Comparison of ENCODE assay signal across 8 mouse cellular contexts in genomic region chr11:32216851-32217250, GRCm38 (mm10). TPM values are rescaled to one million over a fixed set of nuclear protein-coding genes. Genes with fewer than 3 reads are reported as not detected.
DNase-seq lines count a peak whose midpoint lies in the region; ATAC-seq lines count a peak whose summit lies in the region.

No protein-coding gene starts in this region.

- H3K27me3 ChIP-seq in embryonic facial prominence, embryonic 10.5 days (replicated peaks; ENCODE audit: low read depth, poor library complexity, severe bottlenecking): no peaks in the 10 kb centered on the region
- peaks cover 16% of the 10 kb centered on the region for H3K27me3 ChIP-seq in hindbrain, embryonic 13.5 days
- H3K27me3 ChIP-seq in liver, embryonic 15.5 days: peaks cover 44% of the 10 kb centered on the region

- ATAC-seq in hindbrain, embryonic 13.5 days (ENCODE audit: low FRiP score): peak; percentile 43; the same call in 1 of the 2 replicates
- no peak for ATAC-seq in liver, embryonic 15.5 days (ENCODE audit: insufficient read depth)
- ATAC-seq in neutrophil, adult 5-6 weeks (ENCODE audit: extremely low read depth, insufficient number of reproducible peaks, low FRiP score, poor library complexity, severe bottlenecking): peak; percentile 68

- H3K4me2 ChIP-seq in hindbrain, embryonic 13.5 days: no peak overlapping the region
- 0 out of 2 replicates have a peak overlapping the region, but pooled peaks have one; percentile 17 for H3K4me2 ChIP-seq in liver, embryonic 15.5 days

- peak; percentile 61 for DNase-seq in urinary bladder, postnatal 25 days (ENCODE audit: low spot score)
- DNase-seq in urinary bladder, adult 2 months (ENCODE audit: low spot score): no peak
- DNase-seq in adrenal gland, postnatal 25 days: peak; percentile 73
- peak; percentile 79 for DNase-seq in embryonic facial prominence, embryonic 10.5 days (ENCODE audit: low spot score)
- no peak for DNase-seq in frontal cortex, postnatal 10 days (ENCODE audit: low spot score in 2 of 2)

- peaks cover 42% of the 10 kb centered on the region for H3K4me1 ChIP-seq in embryonic facial prominence, embryonic 10.5 days
- H3K4me1 ChIP-seq in hindbrain, embryonic 13.5 days (replicated peaks): peaks cover 30% of the 10 kb centered on the region
- H3K4me1 ChIP-seq in liver, embryonic 15.5 days (replicated peaks): peaks cover 23% of the 10 kb centered on the region

- no peak overlapping the region for H3K4me3 ChIP-seq in embryonic facial prominence, embryonic 10.5 days
- H3K4me3 ChIP-seq in hindbrain, embryonic 13.5 days: no peak overlapping the region
- no peak overlapping the region for H3K4me3 ChIP-seq in liver, embryonic 15.5 days (replicated peaks)

- H3K27ac ChIP-seq in embryonic facial prominence, embryonic 10.5 days (replicated peaks): no peak overlapping the region
- H3K27ac ChIP-seq in hindbrain, embryonic 13.5 days: no peak overlapping the region
- H3K27ac ChIP-seq in liver, embryonic 15.5 days (replicated peaks): no peak overlapping the region

- H3K9me3 ChIP-seq in embryonic facial prominence, embryonic 10.5 days: no peaks in the 10 kb centered on the region
- H3K9me3 ChIP-seq in hindbrain, embryonic 13.5 days: no peaks in the 10 kb centered on the region
- no peaks in the 10 kb centered on the region for H3K9me3 ChIP-seq in liver, embryonic 15.5 days (replicated peaks)

- no peak overlapping the region for H3K9ac ChIP-seq in hindbrain, embryonic 13.5 days
- H3K9ac ChIP-seq in liver, embryonic 15.5 days: 0 out of 2 replicates have a peak overlapping the region, but pooled peaks have one; percentile 6

- H3K36me3 ChIP-seq in embryonic facial prominence, embryonic 10.5 days (replicated peaks): peaks cover 48% of the 10 kb centered on the region
- peaks cover 16% of the 10 kb centered on the region for H3K36me3 ChIP-seq in hindbrain, embryonic 13.5 days
- no peaks in the 10 kb centered on the region; the same call in 1 of the 2 replicates for H3K36me3 ChIP-seq in liver, embryonic 15.5 days (replicated peaks)

- 22% methylated on average over 8 of the region's 8 CpGs for WGBS in embryonic facial prominence, embryonic 10.5 days
- WGBS in hindbrain, embryonic 13.5 days: 23% methylated on average over 8 of the region's 8 CpGs
- WGBS in liver, embryonic 15.5 days (ENCODE audit: insufficient replicate concordance): 17% methylated on average over 8 of the region's 8 CpGs

RNA-seq across cellular contexts. Expression of gene Rhbdf1, which starts 5.2 kb away (rescaled TPM):
- polyA plus RNA-seq in urinary bladder, adult 2 months (2012; rRNA removed): 74.1 and 87.8 TPM in 2 replicates
- total RNA-seq in adrenal gland, postnatal 25 days (2021): 27.6 and 27.9 TPM in 2 replicates
- 32.2 and 33.1 TPM in 2 replicates for polyA plus RNA-seq in embryonic facial prominence, embryonic 10.5 days (2016; fragmentation: Nextera tagmentation; extraction: Ambion mirVana)
- polyA plus RNA-seq in hindbrain, embryonic 13.5 days (2015; fragmentation: Nextera tagmentation; extraction: Ambion mirVana): 21.0 and 24.1 TPM in 2 replicates
- 5.1 and 8.0 TPM in 2 replicates for polyA plus RNA-seq in liver, embryonic 15.5 days (2015; fragmentation: Nextera tagmentation; extraction: Ambion mirVana)
- total RNA-seq in neutrophil, adult 5-6 weeks (2017): 3.6 and 4.7 TPM in 2 replicates

RNA-seq across cellular contexts. Expression of gene Mpg, which starts 9.5 kb away (rescaled TPM):
- polyA plus RNA-seq in urinary bladder, adult 2 months (2012; rRNA removed): 12.8 and 14.6 TPM in 2 replicates
- total RNA-seq in adrenal gland, postnatal 25 days (2021): 18.5 and 22.9 TPM in 2 replicates
- polyA plus RNA-seq in embryonic facial prominence, embryonic 10.5 days (2016; fragmentation: Nextera tagmentation; extraction: Ambion mirVana): 31.3 and 33.2 TPM in 2 replicates
- 35.6 and 38.7 TPM in 2 replicates for polyA plus RNA-seq in hindbrain, embryonic 13.5 days (2015; fragmentation: Nextera tagmentation; extraction: Ambion mirVana)
- 18.3 and 19.6 TPM in 2 replicates for polyA plus RNA-seq in liver, embryonic 15.5 days (2015; fragmentation: Nextera tagmentation; extraction: Ambion mirVana)
- 14.1 and 15.0 TPM in 2 replicates for total RNA-seq in neutrophil, adult 5-6 weeks (2017)

RNA-seq across cellular contexts. Expression of gene Snrnp25, which starts 11.6 kb away (rescaled TPM):
- polyA plus RNA-seq in urinary bladder, adult 2 months (2012; rRNA removed): 28.4 and 31.5 TPM in 2 replicates
- total RNA-seq in adrenal gland, postnatal 25 days (2021): 11.3 and 15.4 TPM in 2 replicates
- 102 and 106 TPM in 2 replicates for polyA plus RNA-seq in embryonic facial prominence, embryonic 10.5 days (2016; fragmentation: Nextera tagmentation; extraction: Ambion mirVana)
- polyA plus RNA-seq in hindbrain, embryonic 13.5 days (2015; fragmentation: Nextera tagmentation; extraction: Ambion mirVana): 43.7 and 46.9 TPM in 2 replicates
- polyA plus RNA-seq in liver, embryonic 15.5 days (2015; fragmentation: Nextera tagmentation; extraction: Ambion mirVana): 68.7 and 70.1 TPM in 2 replicates
- total RNA-seq in neutrophil, adult 5-6 weeks (2017): 13.7 and 25.4 TPM in 2 replicates

RNA-seq across cellular contexts. Expression of gene Il9r, which starts 16.8 kb away (rescaled TPM):
- polyA plus RNA-seq in urinary bladder, adult 2 months (2012; rRNA removed): 0.23 and 0.24 TPM in 2 replicates
- total RNA-seq in adrenal gland, postnatal 25 days (2021): not detected in 2 replicates
- polyA plus RNA-seq in embryonic facial prominence, embryonic 10.5 days (2016; fragmentation: Nextera tagmentation; extraction: Ambion mirVana): 0.05 TPM in 1 of 2 replicates, not detected in the other
- polyA plus RNA-seq in hindbrain, embryonic 13.5 days (2015; fragmentation: Nextera tagmentation; extraction: Ambion mirVana): not detected in 2 replicates
- 0.02 and 0.13 TPM in 2 replicates for polyA plus RNA-seq in liver, embryonic 15.5 days (2015; fragmentation: Nextera tagmentation; extraction: Ambion mirVana)
- total RNA-seq in neutrophil, adult 5-6 weeks (2017): 12.8 and 15.0 TPM in 2 replicates

RNA-seq across cellular contexts. Expression of gene Nprl3, which starts 50.7 kb away (rescaled TPM):
- polyA plus RNA-seq in urinary bladder, adult 2 months (2012; rRNA removed): 61.1 and 70.4 TPM in 2 replicates
- total RNA-seq in adrenal gland, postnatal 25 days (2021): 79.0 and 83.9 TPM in 2 replicates
- polyA plus RNA-seq in embryonic facial prominence, embryonic 10.5 days (2016; fragmentation: Nextera tagmentation; extraction: Ambion mirVana): 45.9 and 47.8 TPM in 2 replicates
- polyA plus RNA-seq in hindbrain, embryonic 13.5 days (2015; fragmentation: Nextera tagmentation; extraction: Ambion mirVana): 43.5 and 51.8 TPM in 2 replicates
- polyA plus RNA-seq in liver, embryonic 15.5 days (2015; fragmentation: Nextera tagmentation; extraction: Ambion mirVana): 28.1 and 31.9 TPM in 2 replicates
- 33.8 and 35.5 TPM in 2 replicates for total RNA-seq in neutrophil, adult 5-6 weeks (2017)

Comparison
In these comparisons a context has a peak if more than half of its experiments do, and no peak if none do; other contexts are left out.
1. DNase-seq: peak in urinary bladder, postnatal 25 days (single experiment), adrenal gland, postnatal 25 days (single experiment) and embryonic facial prominence, embryonic 10.5 days (single experiment); none in urinary bladder, adult 2 months (single experiment) and frontal cortex, postnatal 10 days (0 of 2).